In genomic region chr13:60685216-60685615, GRCm38 (mm10) we compare ENCODE assay signal across 10 mouse cellular contexts.
DNase-seq lines count a peak whose midpoint lies in the region; ATAC-seq lines count a peak whose summit lies in the region.
"Had no signal": no experiment of that assay in that cellular context is flagged by ENCODE, and none has a peak within 500 bp of the region (broad histone marks: within the 10 kb centered on the region; RNA-seq: fewer than 3 reads in every experiment).

No protein-coding gene starts in this region.

- peaks cover 51% of the 10 kb centered on the region for H3K4me1 ChIP-seq in kidney, embryonic 15.5 days
- H3K4me1 ChIP-seq in forebrain, embryonic 16.5 days (replicated peaks; ENCODE audit: control insufficient read depth, insufficient read depth, low read length), result peaks cover 46% of the 10 kb centered on the region
- H3K4me1 ChIP-seq in intestine, embryonic 15.5 days (replicated peaks), result peaks cover 31% of the 10 kb centered on the region

- ATAC-seq in kidney, embryonic 15.5 days (replicated peaks; ENCODE audit: low FRiP score), result no peak; the same call in 1 of the 2 replicates
- ATAC-seq in forebrain, embryonic 16.5 days, result peak; percentile 63
- no peak for ATAC-seq in intestine, embryonic 15.5 days
- no peak for ATAC-seq in activated CD4-positive, CD25-positive, alpha-beta regulatory T cell, adult 4 months

- H3K4me3 ChIP-seq in kidney, embryonic 15.5 days (replicated peaks), result no peak overlapping the region
- no peak overlapping the region for H3K4me3 ChIP-seq in forebrain, embryonic 16.5 days (replicated peaks; ENCODE audit: low read length)
- H3K4me3 ChIP-seq in intestine, embryonic 15.5 days (replicated peaks), result no peak overlapping the region
- H3K4me3 ChIP-seq: erythroblast, embryonic 14.5 days; limb, embryonic 13.5 days had no signal

- H3K27me3 ChIP-seq in kidney, embryonic 15.5 days, result no peaks in the 10 kb centered on the region
- H3K27me3 ChIP-seq in forebrain, embryonic 16.5 days (replicated peaks; ENCODE audit: control insufficient read depth, insufficient read depth, low read length), result no peaks in the 10 kb centered on the region
- no peaks in the 10 kb centered on the region for H3K27me3 ChIP-seq in intestine, embryonic 15.5 days (replicated peaks)
- H3K27me3 ChIP-seq: limb, embryonic 13.5 days had no signal

- peak overlapping the region; percentile 78 for H3K27ac ChIP-seq in kidney, embryonic 15.5 days
- H3K27ac ChIP-seq in forebrain, embryonic 16.5 days (ENCODE audit: low read length), result peak overlapping the region; percentile 86
- peak overlapping the region; percentile 58; the same call in 1 of the 2 replicates for H3K27ac ChIP-seq in intestine, embryonic 15.5 days

- 74% methylated on average over 6 of the region's 6 CpGs for WGBS in kidney, embryonic 15.5 days
- 34% methylated on average over 6 of the region's 6 CpGs for WGBS in forebrain, embryonic 16.5 days
- 66% methylated on average over 6 of the region's 6 CpGs for WGBS in intestine, embryonic 15.5 days

- no peak overlapping the region for H3K4me2 ChIP-seq in kidney, embryonic 15.5 days
- 0 out of 2 replicates have a peak overlapping the region, but pooled peaks have one; percentile 20 for H3K4me2 ChIP-seq in forebrain, embryonic 16.5 days (ENCODE audit: low read length)
- no peak overlapping the region for H3K4me2 ChIP-seq in intestine, embryonic 15.5 days (replicated peaks)
- H3K4me2 ChIP-seq: limb, embryonic 13.5 days had no signal

- H3K36me3 ChIP-seq in kidney, embryonic 15.5 days, result no peaks in the 10 kb centered on the region
- H3K36me3 ChIP-seq in forebrain, embryonic 16.5 days (ENCODE audit: control insufficient read depth, insufficient read depth), result no peaks in the 10 kb centered on the region
- H3K36me3 ChIP-seq in intestine, embryonic 15.5 days, result no peaks in the 10 kb centered on the region

- H3K9ac ChIP-seq in kidney, embryonic 15.5 days, result no peak overlapping the region
- peak overlapping the region; percentile 27; the same call in 1 of the 2 replicates for H3K9ac ChIP-seq in forebrain, embryonic 16.5 days (replicated peaks; ENCODE audit: low read depth, low read length)
- H3K9ac ChIP-seq in intestine, embryonic 15.5 days, result no peak overlapping the region
- H3K9ac ChIP-seq: limb, embryonic 13.5 days had no signal

- H3K9me3 ChIP-seq in kidney, embryonic 15.5 days (replicated peaks), result no peaks in the 10 kb centered on the region
- H3K9me3 ChIP-seq in forebrain, embryonic 16.5 days (ENCODE audit: control insufficient read depth, low read length), result no peaks in the 10 kb centered on the region
- no peaks in the 10 kb centered on the region for H3K9me3 ChIP-seq in intestine, embryonic 15.5 days
- H3K9me3 ChIP-seq: limb, embryonic 13.5 days had no signal

- no peak for DNase-seq in kidney, postnatal 36 days
- DNase-seq in brain, adult 2 months (ENCODE audit: low read depth, low spot score), result peak; percentile 85
- peak; percentile 77 for DNase-seq in retina, postnatal 1 day
- no peak for DNase-seq in urinary bladder, postnatal 25 days (ENCODE audit: low spot score)

Comparison
In these comparisons a context has a peak if more than half of its experiments do, and no peak if none do; other contexts are left out.
1. DNase-seq: peak in brain, adult 2 months (single experiment) and retina, postnatal 1 day (single experiment); none in kidney, postnatal 36 days (0 of 2) and urinary bladder, postnatal 25 days (single experiment).
2. Peak in every context shown above with its lines, with median percentiles within 50 percentile points of each other: H3K27ac ChIP-seq.